Mouse (Mus musculus): Measurements from ENCODE around the gene Cltb.

DNA sequence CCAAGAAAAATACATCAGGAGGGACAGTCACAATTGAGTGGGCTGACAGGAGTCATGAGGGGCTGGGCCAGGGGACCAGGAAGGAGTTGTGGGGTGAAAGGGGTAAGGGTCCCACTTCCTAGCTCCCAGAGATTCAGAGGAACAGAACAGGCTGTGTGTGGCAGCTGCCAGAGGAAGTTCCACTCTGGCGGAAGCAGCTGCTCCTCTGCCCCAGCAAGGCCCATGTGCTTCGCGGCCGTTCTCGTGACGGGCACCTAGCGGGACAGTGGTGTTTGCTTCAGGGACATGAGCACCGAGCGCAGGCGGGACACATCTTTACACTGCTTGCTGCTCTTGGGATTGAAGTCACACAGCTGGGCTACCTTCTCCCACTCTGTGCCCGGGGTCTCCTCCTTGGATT lies 17.5 kb downstream of the Cltb start:
- TF ChIP-seq CTCF (IDR thresholded peaks at IDR 0.05; ENCODE audit: borderline replicate concordance, extremely low read depth, insufficient read depth, insufficient read length) (no peak), POLR2A (IDR thresholded peaks at IDR 0.05; ENCODE audit: borderline replicate concordance, extremely low read depth, insufficient read depth, insufficient read length, poor library complexity, severe bottlenecking) (no peak)

Data from brain, embryonic 14.5 days (tissue).